Mouse (Mus musculus) ES-E14 (cell line): ENCODE measurements around the gene Grip1. TPM values are rescaled to one million over a fixed set of nuclear protein-coding genes. Genes with fewer than 3 reads are reported as not detected.

Source experiments
- DNase-seq: peaks from one replicate; pipeline ENCODE4 v3.0.0-alpha.2; 2013; ENCODE audit warnings: low read depth, low spot score
- H3K27ac ChIP-seq: 2 replicates; pipeline ENCODE4 v1.5.1; 2012; ENCODE audit warnings: low read depth, mild to moderate bottlenecking, low read length, moderate library complexity, mixed read lengths; ENCODE audit not compliant: poor library complexity, insufficient read depth, severe bottlenecking
- H3K36me3 ChIP-seq: 2 replicates; pipeline ENCODE4 v1.6.1; 2012; ENCODE audit warnings: mild to moderate bottlenecking, low read length, moderate library complexity, mixed read lengths; ENCODE audit not compliant: control insufficient read depth, poor library complexity, insufficient read depth, severe bottlenecking
- H3K4me1 ChIP-seq, 2 experiments: fragments of 150-350 bp in 1 of 2; sonication (generic) in 1 of 2; 2 replicates each; pipeline ENCODE4 v1.6.1; 2012; ENCODE audit warnings: low read length in 2 of 2, mild to moderate bottlenecking in 1 of 2, mixed read lengths in 1 of 2; ENCODE audit not compliant: control insufficient read depth in 2 of 2, insufficient read depth in 2 of 2, poor library complexity in 1 of 2
- H3K4me3 ChIP-seq, 2 experiments: fragments of 150-350 bp in 1 of 2; sonication (generic) in 1 of 2; 2 replicates each; pipeline ENCODE4 v1.5.1; 2012; ENCODE audit warnings: low read length in 2 of 2, low read depth in 1 of 2, mild to moderate bottlenecking in 1 of 2, mixed read lengths in 1 of 2; ENCODE audit not compliant: insufficient read depth in 1 of 2, poor library complexity in 1 of 2, severe bottlenecking in 1 of 2
- H3K9ac ChIP-seq: 2 replicates; pipeline ENCODE4 v1.6.1; 2012; ENCODE audit warnings: low read depth, mild to moderate bottlenecking, low read length, mixed read lengths; ENCODE audit not compliant: poor library complexity, insufficient read depth, severe bottlenecking
- H3K9me3 ChIP-seq: fragments of 150-350 bp; sonication (generic); 2 replicates; pipeline ENCODE4 v1.6.1; 2012; ENCODE audit warnings: low read depth, mild to moderate bottlenecking, low read length; ENCODE audit not compliant: control insufficient read depth, insufficient read depth
- CHD2 ChIP-seq: IDR thresholded peaks from 2 replicates; pipeline ENCODE4 v1.6.1; 2014; ENCODE audit warnings: mild to moderate bottlenecking, low read depth, low read length, inconsistent platforms
- HCFC1 ChIP-seq: IDR thresholded peaks from 2 replicates; pipeline ENCODE4 v1.6.1; 2012; ENCODE audit warnings: low read length, inconsistent platforms, borderline replicate concordance; ENCODE audit not compliant: insufficient read depth
- MAFK ChIP-seq: IDR thresholded peaks from 2 replicates; pipeline ENCODE4 v1.6.1; 2014; ENCODE audit warnings: mild to moderate bottlenecking, low read depth, low read length, inconsistent platforms; ENCODE audit not compliant: insufficient read depth
- ZC3H11A ChIP-seq: IDR thresholded peaks from 2 replicates; pipeline ENCODE4 v1.6.1; 2012; ENCODE audit warnings: low read depth, mild to moderate bottlenecking, inconsistent platforms, low read length, borderline replicate concordance
- ZNF384 ChIP-seq: IDR thresholded peaks from 2 replicates; pipeline ENCODE4 v1.6.1; 2012; ENCODE audit warnings: low read depth, low read length, inconsistent platforms
- in situ Hi-C, 2 experiments: fragments of 600-800 bp; cut with MboI; formaldehyde crosslinking; loops; one replicate each; pipeline ENCODE4 v1.15.1; 2025; ENCODE audit warnings: low sequenced_read_pairs in 2 of 2, inconsistent platforms in 1 of 2; ENCODE audit not compliant: unreplicated experiment in 2 of 2
- total RNA-seq: library from RNA; depleted of rRNA; stranded (reverse); fragments of 300-350 nt; gene quantifications from 2 replicates; pipeline ENCODE4 v1.2.3, GENCODE M21; 2012

The Grip1 gene
- total RNA-seq, 1 experiment, result 4.2 TPM

GRCm38 (mm10) chr10:119998475-119998874 is 544.8 kb downstream of the Grip1 start:
- in situ Hi-C loops, result no loop called here
- TF ChIP-seq ZNF384 (no peak), CHD2 (no peak), HCFC1 (no peak), MAFK (no peak), ZC3H11A (no peak)
- no peak overlapping the region for H3K4me3 ChIP-seq

GRCm38 (mm10) chr10:120002149-120002548 is 548.5 kb downstream of the Grip1 start:
- H3K4me3 ChIP-seq, result no peak overlapping the region
- no peak for TF ChIP-seq ZC3H11A
- no peak for TF ChIP-seq ZNF384
- no peak for TF ChIP-seq HCFC1
- no peak for TF ChIP-seq CHD2
- TF ChIP-seq MAFK, result no peak
- H3K4me1 ChIP-seq, result no peaks in the 10 kb centered on the region
- H3K9ac ChIP-seq, result no peak overlapping the region
- H3K36me3 ChIP-seq, result no peaks in the 10 kb centered on the region
- no peaks in the 10 kb centered on the region for H3K9me3 ChIP-seq
- no peak overlapping the region for H3K27ac ChIP-seq
- DNase-seq, result no peak
- in situ Hi-C loops, result no loop called here

More at GRCm38 (mm10) chr10:119998475-119998874, 544.8 kb downstream of the Grip1 start:
- H3K9me3 ChIP-seq, result no peaks in the 10 kb centered on the region
- no peak for DNase-seq
- H3K4me1 ChIP-seq, result no peaks in the 10 kb centered on the region
- H3K36me3 ChIP-seq, result no peaks in the 10 kb centered on the region
- H3K27ac ChIP-seq, result no peak overlapping the region
- no peak overlapping the region for H3K9ac ChIP-seq

GRCm38 (mm10) chr10:120004096-120004495 is 550.5 kb downstream of the Grip1 start:
- H3K27ac ChIP-seq, result no peak overlapping the region
- H3K4me1 ChIP-seq, result no peaks in the 10 kb centered on the region
- no peak overlapping the region for H3K4me3 ChIP-seq
- DNase-seq, result no peak
- no peak for TF ChIP-seq MAFK
- TF ChIP-seq ZC3H11A, result no peak
- no peak for TF ChIP-seq CHD2
- no peak for TF ChIP-seq HCFC1
- TF ChIP-seq ZNF384, result no peak
- H3K9ac ChIP-seq, result no peak overlapping the region
- H3K9me3 ChIP-seq, result no peaks in the 10 kb centered on the region
- in situ Hi-C loops, result no loop called here
- no peaks in the 10 kb centered on the region for H3K36me3 ChIP-seq

- Histone ChIP-seq H3K9ac (no peak overlapping the region), H3K4me3 (no peak overlapping the region), H3K9me3 (no peaks in the 10 kb centered on the region), H3K4me1 (no peaks in the 10 kb centered on the region), H3K27ac (no peak overlapping the region), H3K36me3 (no peaks in the 10 kb centered on the region)
- TF ChIP-seq CHD2 (no peak), HCFC1 (no peak), ZNF384 (no peak), MAFK (no peak), ZC3H11A (no peak)
- in situ Hi-C loops, result no loop called here
- no peak for DNase-seq
Measured at GRCm38 (mm10) chr10:120005581-120005980, 552.0 kb downstream of the Grip1 start.

- in situ Hi-C loops, result no loop called here
- Histone ChIP-seq H3K9ac (no peak overlapping the region), H3K4me3 (no peak overlapping the region), H3K36me3 (no peaks in the 10 kb centered on the region), H3K27ac (no peak overlapping the region), H3K9me3 (no peaks in the 10 kb centered on the region), H3K4me1 (no peaks in the 10 kb centered on the region)
- DNase-seq, result no peak
- no peak for TF ChIP-seq CHD2
- TF ChIP-seq ZC3H11A, result no peak
- no peak for TF ChIP-seq ZNF384
- no peak for TF ChIP-seq HCFC1
- no peak for TF ChIP-seq MAFK
Measured at GRCm38 (mm10) chr10:120012331-120012730, 558.7 kb downstream of the Grip1 start.
